Mouse (Mus musculus): ENCODE measurements at regions not wholly inside any gene's neighbourhood (a gene's known extent, or its start where the extent isn't known, plus 50 kb on each side); places are given as distances from the start of the nearest gene placed in this dataset.

- no peak for DNase-seq (ENCODE audit: low spot score in 2 of 2)
Observed at GRCm38 (mm10) chr16:87069294-87069693, 284.7 kb upstream of the N6amt1 start.

DNA sequence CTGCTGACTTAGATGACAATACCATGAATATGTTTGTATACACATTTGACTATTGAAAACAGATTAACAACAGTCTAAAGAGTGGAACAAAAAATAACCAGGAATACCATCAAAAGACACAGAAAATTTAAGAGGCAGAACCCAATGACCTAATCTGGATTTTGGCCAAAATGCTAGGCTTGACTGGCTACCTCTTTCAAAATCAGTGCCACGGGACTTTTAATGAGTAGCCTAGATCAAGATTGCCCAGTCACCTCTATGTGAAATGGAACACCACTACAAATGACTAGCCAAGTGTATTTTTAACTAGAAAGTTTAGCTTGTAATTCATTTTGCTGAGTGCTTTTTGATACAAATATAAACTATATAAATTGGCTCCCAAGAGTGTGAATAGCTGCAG lies 286.0 kb upstream of the N6amt1 start:
- no peak for DNase-seq (ENCODE audit: low spot score in 2 of 2)

- DNase-seq (ENCODE audit: low spot score in 2 of 2), result no peak
Observed at GRCm38 (mm10) chr16:87067523-87067922, 286.5 kb upstream of the N6amt1 start.

- no peak for DNase-seq (ENCODE audit: low spot score in 2 of 2)
Observed at GRCm38 (mm10) chr16:87060473-87060872, 293.5 kb upstream of the N6amt1 start.

DNA sequence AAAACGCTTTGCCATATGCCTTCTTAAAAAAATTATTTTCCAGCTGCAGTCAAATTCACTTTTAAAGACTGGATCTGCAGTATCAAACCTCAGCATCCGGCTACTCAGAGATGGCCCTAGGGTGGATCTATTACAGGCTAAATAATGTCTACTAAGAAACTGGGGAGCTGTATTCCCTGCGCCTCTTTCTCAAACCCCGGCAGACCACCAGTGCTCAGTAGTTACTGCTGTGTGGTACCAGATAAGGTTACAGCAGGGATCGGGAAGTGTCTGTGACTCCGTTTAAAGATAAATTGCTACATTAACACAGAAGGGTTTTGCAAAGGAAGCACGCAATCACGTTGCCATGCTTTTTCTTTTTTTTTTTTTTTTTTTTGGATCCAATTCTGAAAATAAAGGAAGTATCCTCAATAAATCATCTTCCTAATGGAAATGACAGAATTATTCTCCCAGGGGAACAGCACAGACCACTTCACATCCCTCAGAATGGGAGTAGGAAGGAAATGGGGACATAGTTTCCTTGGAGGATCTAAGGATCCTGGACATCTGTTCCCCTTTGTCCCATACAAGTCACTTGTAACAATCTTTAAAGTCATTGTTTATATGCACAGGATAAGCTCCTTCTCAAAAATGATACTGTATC lies 304.1 kb upstream of the N6amt1 start:
- peak; percentile 4 to 30 for DNase-seq (ENCODE audit: low spot score in 2 of 2)

DNA sequence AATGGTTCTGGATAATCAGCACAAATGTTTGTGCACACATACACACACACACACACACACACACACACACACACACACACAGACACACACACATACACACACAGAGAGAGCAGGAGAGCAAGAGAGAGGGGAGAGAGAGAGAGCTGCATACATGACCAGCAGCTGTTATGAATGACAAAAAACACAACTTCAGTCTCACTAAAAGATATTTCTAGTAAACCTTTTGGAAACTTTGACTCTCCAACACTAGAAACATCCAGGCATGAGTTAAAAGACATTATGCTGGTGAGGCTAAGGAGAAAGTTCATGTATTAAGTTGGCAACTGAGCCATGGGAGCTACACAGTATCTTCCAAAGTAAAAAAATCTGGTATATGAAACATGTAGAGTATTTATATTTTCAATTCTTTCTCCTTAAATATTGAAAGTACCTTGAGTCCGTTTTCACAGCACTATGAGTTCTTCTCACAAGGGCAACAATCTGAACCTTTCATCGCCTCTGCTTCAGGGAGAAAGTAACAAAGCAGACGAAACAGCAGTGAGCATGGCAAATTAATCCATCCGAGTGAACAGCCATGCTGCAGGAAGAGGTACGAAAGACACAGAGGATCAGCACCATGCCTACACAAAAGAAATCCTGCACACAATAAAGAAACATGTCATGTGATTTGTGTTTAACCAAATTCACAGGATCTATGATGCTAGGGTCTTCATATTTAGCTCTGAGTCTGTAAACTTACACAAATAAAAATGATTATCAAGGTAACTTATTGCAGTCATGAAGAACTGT lies 309.0 kb upstream of the N6amt1 start:
- DNase-seq (ENCODE audit: low spot score in 2 of 2), result no peak

DNA sequence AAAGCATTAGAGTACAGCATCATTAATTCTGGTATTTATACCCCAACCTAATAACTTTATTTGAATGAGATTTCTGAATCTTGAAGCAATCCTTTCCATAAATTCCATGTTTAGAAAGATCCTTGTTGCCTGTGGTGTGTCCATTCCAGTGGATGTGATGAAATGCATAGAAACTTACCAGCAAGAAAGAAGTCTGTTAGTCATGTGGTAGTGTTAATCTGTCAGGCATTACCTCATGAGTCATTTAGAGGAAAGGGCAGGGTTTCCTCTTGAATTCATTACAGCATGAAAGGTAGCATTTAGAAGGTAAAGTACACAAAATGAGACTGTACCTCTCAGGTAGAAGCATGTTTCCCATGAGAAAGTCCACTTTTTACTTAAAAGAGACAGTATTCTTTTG lies 310.3 kb upstream of the N6amt1 start:
- DNase-seq (ENCODE audit: low spot score in 2 of 2), result no peak

GRCm38 (mm10) chr16:87040366-87040765 lies 313.6 kb upstream of the N6amt1 start:
- DNase-seq (ENCODE audit: low spot score in 2 of 2), result no peak

- no peak for DNase-seq (ENCODE audit: low spot score in 2 of 2)
Observed at GRCm38 (mm10) chr16:87039861-87040260, 314.1 kb upstream of the N6amt1 start.

DNA sequence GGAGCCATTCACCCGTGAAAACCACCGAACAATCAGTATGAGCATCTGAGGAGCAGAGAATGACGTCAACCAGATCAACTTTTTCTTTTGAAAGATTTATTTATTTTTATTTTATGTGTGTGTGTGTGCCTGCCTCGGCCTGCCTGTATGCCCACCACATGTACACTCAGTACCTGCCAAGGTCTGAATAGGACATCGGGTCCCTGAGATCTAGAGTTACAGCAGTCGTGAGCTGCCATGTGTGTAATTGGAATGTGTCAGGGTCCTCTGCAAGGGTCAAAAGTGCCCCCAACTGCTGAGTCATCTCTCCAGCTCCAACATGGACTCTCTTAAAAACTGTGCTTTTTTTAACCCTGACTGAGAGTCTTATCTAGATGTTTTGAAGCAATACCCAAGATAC lies 316.9 kb upstream of the N6amt1 start:
- DNase-seq (ENCODE audit: low spot score in 2 of 2), result no peak

DNA sequence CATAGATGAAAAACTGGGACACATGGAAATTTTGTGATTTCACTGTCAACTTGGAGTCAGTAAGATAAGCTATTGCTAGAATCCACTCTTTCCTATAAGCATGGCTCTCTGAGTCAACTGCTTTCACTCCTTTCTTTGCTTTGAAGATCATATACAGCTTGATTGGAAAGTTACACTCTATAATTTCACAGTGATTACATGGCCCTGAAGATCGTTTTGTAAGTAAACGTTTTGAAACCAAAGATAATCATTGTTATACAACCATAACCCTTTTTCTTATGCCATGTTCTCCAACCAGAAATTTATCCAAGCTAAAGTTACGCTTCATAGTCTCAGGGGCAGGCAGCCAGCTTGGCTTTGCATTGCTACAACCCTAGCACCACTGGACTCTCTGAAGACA lies 322.1 kb upstream of the N6amt1 start:
- no peak for DNase-seq (ENCODE audit: low spot score in 2 of 2)

DNA sequence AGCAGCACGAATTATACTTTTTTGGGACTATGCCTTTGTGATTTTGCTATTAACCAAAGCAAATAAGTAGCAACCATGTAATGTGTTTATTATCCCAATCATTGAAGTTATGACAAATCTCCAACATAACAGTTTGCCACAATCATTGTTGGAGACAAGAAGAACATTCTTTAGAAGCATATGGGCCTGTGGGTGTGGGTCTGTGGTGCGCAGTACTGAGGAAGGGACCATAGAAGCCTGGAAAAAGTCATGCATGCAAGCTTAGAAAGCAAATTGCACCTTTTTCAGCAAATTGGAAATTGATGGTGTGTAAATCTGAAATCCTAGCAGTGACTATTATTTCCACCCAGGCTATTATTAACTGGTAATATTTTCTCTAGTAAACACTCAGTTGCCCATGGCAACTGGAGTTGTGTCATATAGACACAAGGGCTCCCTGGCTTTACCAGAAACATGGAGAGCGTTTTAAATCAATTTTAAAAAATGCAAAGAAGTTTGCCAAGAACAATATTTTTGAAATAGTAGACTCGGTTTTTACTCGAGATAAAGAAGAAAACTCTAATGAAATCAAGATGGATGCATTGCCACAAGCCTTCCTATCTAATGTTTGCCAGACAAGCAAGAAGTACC lies 325.4 kb upstream of the N6amt1 start:
- no peak for DNase-seq (ENCODE audit: low spot score in 2 of 2)

- no peak for DNase-seq (ENCODE audit: low spot score in 2 of 2)
Observed at GRCm38 (mm10) chr16:87027621-87028020, 326.4 kb upstream of the N6amt1 start.

GRCm38 (mm10) chr16:87022041-87022440 lies 331.9 kb upstream of the N6amt1 start:
- no peak for DNase-seq (ENCODE audit: low spot score in 2 of 2)

DNA sequence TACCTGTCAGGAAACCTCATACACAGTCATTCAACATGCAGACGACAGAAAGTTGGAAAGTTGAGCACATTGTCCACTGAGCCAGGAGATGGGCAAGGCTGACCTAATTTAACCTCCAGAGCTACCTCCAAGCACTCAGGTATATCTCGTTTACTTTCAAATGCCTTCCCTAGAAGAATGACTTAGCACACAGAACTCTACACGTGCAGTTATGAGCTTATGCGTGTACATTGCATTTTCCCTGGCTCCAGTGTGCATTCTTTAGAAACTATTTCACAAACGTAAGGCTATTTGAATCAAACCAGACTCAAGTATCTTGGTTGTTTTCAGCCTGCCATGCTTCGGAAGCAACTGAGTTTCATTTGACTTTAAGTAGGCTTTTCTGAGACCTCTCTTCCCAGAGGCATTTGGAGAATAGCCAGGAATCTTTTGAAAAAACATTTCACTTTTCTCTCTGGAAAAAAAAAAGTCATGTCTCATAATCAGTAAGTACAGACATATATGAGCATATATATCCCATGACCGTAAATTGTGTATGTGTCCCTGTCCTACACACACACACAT lies 336.8 kb upstream of the N6amt1 start:
- no peak for DNase-seq (ENCODE audit: low spot score in 2 of 2)

DNA sequence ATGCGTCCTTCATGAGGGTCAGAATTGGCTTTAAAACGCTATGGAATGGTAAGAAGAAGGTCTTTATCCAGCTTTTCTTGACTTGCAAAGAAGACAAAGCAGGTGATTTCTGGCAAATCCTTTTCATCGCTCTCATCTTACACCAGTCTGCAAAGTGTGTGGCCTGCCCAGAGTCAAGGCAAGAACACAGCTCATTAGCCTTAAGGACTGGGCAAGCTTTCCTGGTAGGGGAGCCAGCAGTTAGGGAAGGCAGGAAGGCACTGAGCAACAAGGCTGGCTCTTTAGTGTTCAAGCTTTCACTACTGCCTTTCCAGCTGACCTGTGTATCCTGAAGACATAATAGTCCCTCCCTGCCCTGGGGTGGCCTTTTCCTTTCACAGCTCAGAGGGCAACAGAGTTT lies 352.4 kb upstream of the N6amt1 start:
- DNase-seq (ENCODE audit: low spot score in 2 of 2), result no peak

- DNase-seq (ENCODE audit: low spot score in 2 of 2), result no peak
Observed at GRCm38 (mm10) chr16:87001135-87001534, 352.9 kb upstream of the N6amt1 start.

DNA sequence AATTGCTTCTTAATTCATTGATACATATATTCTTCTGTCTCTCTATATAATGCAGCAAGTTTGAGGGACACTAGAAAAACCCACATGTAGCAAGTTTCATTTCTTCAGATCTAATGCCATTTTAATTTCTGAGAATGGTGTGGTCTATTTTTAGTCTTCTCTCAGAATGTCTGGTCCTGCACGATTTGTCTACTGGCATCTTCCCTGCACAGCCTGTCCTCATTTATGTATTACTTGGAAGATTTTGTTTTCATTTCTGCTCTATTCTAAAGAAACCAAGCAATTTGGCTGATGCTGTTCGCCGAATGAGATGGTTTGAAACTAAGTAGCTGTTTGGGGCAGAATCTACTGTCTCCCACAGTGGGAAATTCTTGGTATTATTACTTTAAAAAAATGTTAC lies 382.3 kb upstream of the N6amt1 start:
- DNase-seq (ENCODE audit: low spot score in 2 of 2), result no peak

GRCm38 (mm10) chr16:86949681-86950080 lies 404.3 kb upstream of the N6amt1 start:
- DNase-seq (ENCODE audit: low spot score in 2 of 2), result no peak

DNA sequence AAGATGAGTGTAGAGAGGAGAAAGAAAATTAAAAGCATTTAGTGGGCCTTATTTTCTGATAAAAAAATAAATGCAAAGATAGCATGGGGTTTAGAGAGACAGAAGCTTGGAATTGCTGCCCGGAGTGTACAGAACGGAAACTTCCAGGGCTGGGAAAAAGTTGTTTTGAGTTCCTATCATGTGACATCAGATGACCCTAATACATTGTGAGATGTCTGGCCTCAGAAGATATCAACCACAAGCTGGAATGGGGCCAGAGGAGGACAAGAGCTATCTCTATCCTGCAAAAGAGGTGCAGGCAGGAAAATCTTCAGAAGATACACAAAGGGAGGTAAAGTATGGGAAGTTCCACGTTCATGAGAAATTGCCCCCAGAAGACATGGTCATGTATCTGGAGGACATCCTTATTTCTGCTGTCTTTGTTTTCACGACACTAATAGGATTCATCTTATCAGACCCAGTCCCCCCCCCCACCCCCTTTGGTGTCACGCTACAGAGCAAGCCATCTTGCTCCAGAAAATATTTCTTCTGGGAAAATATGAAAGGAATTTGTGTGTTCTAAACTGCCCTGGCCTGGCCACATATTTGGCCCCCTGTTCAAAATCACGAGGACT lies 408.3 kb upstream of the N6amt1 start:
- no peak for DNase-seq (ENCODE audit: low spot score in 2 of 2)

DNA sequence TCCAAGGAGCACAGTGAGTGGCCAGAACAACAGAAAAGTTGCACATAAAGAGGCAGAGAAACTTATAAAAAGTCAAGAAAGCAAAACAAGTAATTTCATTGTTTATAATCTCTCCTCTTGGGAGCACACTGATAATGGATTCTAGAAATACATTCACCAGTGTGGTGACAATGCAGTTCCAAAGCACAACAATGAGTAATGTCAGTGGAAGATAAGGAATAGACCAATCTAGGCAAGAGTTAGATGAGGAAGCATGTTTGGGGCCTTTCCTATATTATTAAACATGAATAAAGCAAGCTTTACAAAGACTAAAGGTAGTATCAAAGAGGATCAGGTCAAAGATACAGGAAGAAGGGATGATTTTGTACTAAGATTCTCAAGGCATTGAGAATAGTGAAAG lies 408.9 kb upstream of the N6amt1 start:
- DNase-seq (ENCODE audit: low spot score in 2 of 2), result no peak

- DNase-seq (ENCODE audit: low spot score in 2 of 2), result no peak
Observed at GRCm38 (mm10) chr16:86934989-86935388, 419.0 kb upstream of the N6amt1 start.
